Mouse (Mus musculus) C2C12 (cell line): ENCODE measurements at regions not wholly inside any gene's neighbourhood (a gene's known extent, or its start where the extent isn't known, plus 50 kb on each side); places are given as distances from the start of the nearest gene placed in this dataset.

ENCODE experiments used
- H3K27me3 ChIP-seq: one replicate; pipeline ENCODE4 v1.6.1; 2011; ENCODE audit not compliant: control insufficient read depth, insufficient read depth, insufficient read length
- H3K36me3 ChIP-seq: one replicate; pipeline ENCODE4 v1.6.1; 2011; ENCODE audit not compliant: control insufficient read depth, insufficient read depth
- H3K4me3 ChIP-seq: one replicate; pipeline ENCODE4 v1.5.1; 2011; ENCODE audit warnings: mild to moderate bottlenecking, control low read depth; ENCODE audit not compliant: poor library complexity, insufficient read depth, severe bottlenecking
- H3K79me2 ChIP-seq: one replicate; pipeline ENCODE4 v1.6.1; 2011; ENCODE audit not compliant: control insufficient read depth, insufficient read depth
- H3K79me3 ChIP-seq: one replicate; pipeline ENCODE4 v1.6.1; 2011; ENCODE audit warnings: low read depth, control low read depth
- H3ac ChIP-seq: one replicate; pipeline ENCODE3; 2011; ENCODE audit warnings: low read depth; ENCODE audit not compliant: control insufficient read depth, insufficient read length
- CEBPB ChIP-seq: IDR thresholded peaks from one replicate; pipeline ENCODE4 v1.6.1; 2011; ENCODE audit warnings: low read depth, mild to moderate bottlenecking, control low read depth, moderate library complexity
- CTCF ChIP-seq: IDR thresholded peaks from one replicate; pipeline ENCODE4 v1.5.1; 2011; ENCODE audit not compliant: control insufficient read depth, insufficient read depth, insufficient read length
- FOSL1 ChIP-seq: IDR thresholded peaks from one replicate; pipeline ENCODE4 v1.8.0; 2011; ENCODE audit warnings: mild to moderate bottlenecking, low read length; ENCODE audit not compliant: poor library complexity, insufficient read depth, severe bottlenecking
- MAX ChIP-seq: IDR thresholded peaks from one replicate; pipeline ENCODE4 v1.6.1; 2011; ENCODE audit warnings: mild to moderate bottlenecking, control low read depth
- MYOD1 ChIP-seq: IDR thresholded peaks from one replicate; pipeline ENCODE4 v1.6.1; 2011; ENCODE audit warnings: low read depth; ENCODE audit not compliant: control insufficient read depth, insufficient read length
- MYOG ChIP-seq: IDR thresholded peaks from one replicate; pipeline ENCODE4 v1.6.1; 2011; ENCODE audit not compliant: control insufficient read depth, insufficient read length; ENCODE audit errors: extremely low read depth
- USF1 ChIP-seq: IDR thresholded peaks from one replicate; pipeline ENCODE4 v1.6.1; 2011; ENCODE audit warnings: low read depth, mild to moderate bottlenecking, control low read depth, moderate library complexity

GRCm38 (mm10) chr6:117534991-117535390 is 306.0 kb upstream of the Zfp637 start:
- H3K79me3 ChIP-seq: no peaks in the 10 kb centered on the region
- no peak overlapping the region for H3ac ChIP-seq
- no peaks in the 10 kb centered on the region for H3K27me3 ChIP-seq
- H3K36me3 ChIP-seq: no peaks in the 10 kb centered on the region
- TF ChIP-seq MAX (no peak), MYOG (no peak)
- no peaks in the 10 kb centered on the region for H3K79me2 ChIP-seq
- no peak overlapping the region for H3K4me3 ChIP-seq

- Histone ChIP-seq H3ac (no peak overlapping the region), H3K79me3 (no peaks in the 10 kb centered on the region), H3K36me3 (no peaks in the 10 kb centered on the region), H3K79me2 (no peaks in the 10 kb centered on the region), H3K4me3 (no peak overlapping the region), H3K27me3 (no peaks in the 10 kb centered on the region)
- TF ChIP-seq MYOD1: no peak
- TF ChIP-seq MYOG: no peak
- no peak for TF ChIP-seq MAX
- TF ChIP-seq CTCF: no peak
- TF ChIP-seq USF1: no peak
- TF ChIP-seq FOSL1: no peak
- no peak for TF ChIP-seq CEBPB
Measured at GRCm38 (mm10) chr6:117536084-117536483, 304.9 kb upstream of the Zfp637 start.

GRCm38 (mm10) chr6:117542431-117542830 is 298.5 kb upstream of the Zfp637 start:
- H3K36me3 ChIP-seq: no peaks in the 10 kb centered on the region
- H3K79me3 ChIP-seq: no peaks in the 10 kb centered on the region
- no peak overlapping the region for H3ac ChIP-seq

GRCm38 (mm10) chr6:117544276-117545196 is 296.4 kb upstream of the Zfp637 start:
- TF ChIP-seq CEBPB: peak; percentile 75
- no peak for TF ChIP-seq CTCF
- TF ChIP-seq USF1: peak; percentile 93
- TF ChIP-seq MYOD1: peak; percentile 90
- peak; percentile 74 for TF ChIP-seq FOSL1
- TF ChIP-seq MYOG: no peak
- peak; percentile 96 for TF ChIP-seq MAX
- H3K79me3 ChIP-seq: no peaks in the 10 kb centered on the region
- no peaks in the 10 kb centered on the region for H3K27me3 ChIP-seq
- no peaks in the 10 kb centered on the region for H3K36me3 ChIP-seq
- no peak overlapping the region for H3ac ChIP-seq
- H3K79me2 ChIP-seq: no peaks in the 10 kb centered on the region
- no peak overlapping the region for H3K4me3 ChIP-seq

More at GRCm38 (mm10) chr6:117542431-117542830, 298.5 kb upstream of the Zfp637 start:
- Histone ChIP-seq H3K79me2 (no peaks in the 10 kb centered on the region), H3K27me3 (no peaks in the 10 kb centered on the region), H3K4me3 (no peak overlapping the region)
- TF ChIP-seq USF1: no peak
- TF ChIP-seq CEBPB: no peak
- TF ChIP-seq MYOD1: no peak
- TF ChIP-seq FOSL1: no peak
- no peak for TF ChIP-seq MYOG
- no peak for TF ChIP-seq MAX
- TF ChIP-seq CTCF: no peak

- Histone ChIP-seq H3ac (no peak overlapping the region), H3K36me3 (no peaks in the 10 kb centered on the region), H3K27me3 (no peaks in the 10 kb centered on the region), H3K4me3 (no peak overlapping the region), H3K79me3 (no peaks in the 10 kb centered on the region), H3K79me2 (no peaks in the 10 kb centered on the region)
- TF ChIP-seq FOSL1 (no peak), MYOD1 (no peak), MAX (no peak), USF1 (no peak), CTCF (no peak), MYOG (no peak), CEBPB (no peak)
Measured at GRCm38 (mm10) chr6:117550930-117551329, 290.1 kb upstream of the Zfp637 start.

GRCm38 (mm10) chr6:117552006-117552667 is 288.8 kb upstream of the Zfp637 start:
- Histone ChIP-seq H3K79me3 (no peaks in the 10 kb centered on the region), H3K36me3 (no peaks in the 10 kb centered on the region), H3ac (no peak overlapping the region), H3K79me2 (no peaks in the 10 kb centered on the region), H3K4me3 (no peak overlapping the region), H3K27me3 (no peaks in the 10 kb centered on the region)
- TF ChIP-seq CTCF (no peak), USF1 (no peak), MAX (no peak), MYOD1 (no peak), FOSL1 (no peak), MYOG (no peak), CEBPB (no peak)
